8 mouse cellular contexts compared by ENCODE assay signal in the genomic region with DNA sequence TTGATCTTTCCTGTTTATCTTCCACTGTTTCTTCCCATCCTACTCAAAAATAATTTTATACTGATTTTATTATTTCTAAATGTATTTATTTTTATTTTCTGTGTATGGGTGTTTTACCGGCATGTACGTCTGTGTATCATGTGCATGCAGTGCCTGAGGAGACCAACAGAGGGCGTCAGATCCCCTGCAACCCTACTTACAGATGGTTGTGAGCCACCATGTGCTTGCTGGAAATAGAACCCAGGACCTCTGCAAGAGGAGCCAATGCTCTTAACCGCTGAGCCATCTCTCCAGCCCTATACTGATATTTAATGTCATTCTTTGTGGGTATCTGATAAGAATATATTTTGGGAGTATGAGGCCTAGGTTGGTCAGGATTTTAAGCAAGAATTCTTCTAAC.
DNase-seq lines count a peak whose midpoint lies in the region; ATAC-seq and TF ChIP-seq lines count a peak whose summit lies in the region.

No protein-coding gene starts in this region.

- no peaks in the 10 kb centered on the region for H3K36me3 ChIP-seq in E14TG2a.4 (ENCODE audit: insufficient read depth, low read length)

- DNase-seq in CD4-positive, CD25-positive, alpha-beta regulatory T cell, adult 2 months (ENCODE audit: low read depth, low spot score) = peak; percentile 72
- peak; percentile 44 for DNase-seq in kidney, postnatal 10 days
- no peak for DNase-seq in kidney, adult 18-20 months
- DNase-seq in induced T-regulatory cell, adult 2 months (ENCODE audit: low read depth) = peak; percentile 62

- no peaks in the 10 kb centered on the region for H3K27me3 ChIP-seq in E14TG2a.4 (ENCODE audit: insufficient read depth, low read length)

- no peak for ATAC-seq in CD4-positive, CD25-positive, alpha-beta regulatory T cell, adult 4 months
- no peak for ATAC-seq in megakaryocyte, adult 5-6 weeks (ENCODE audit: poor library complexity, severe bottlenecking)
- ATAC-seq in inflammation-experienced regulatory T-cells, adult 6 months = no peak

- peaks cover 69% of the 10 kb centered on the region for H3K4me1 ChIP-seq in E14TG2a.4 (replicated peaks; ENCODE audit: low read depth, low read length)

- no peak overlapping the region for H3K4me3 ChIP-seq in E14TG2a.4 (replicated peaks; ENCODE audit: low read length)

- H3K9me3 ChIP-seq in E14TG2a.4 (ENCODE audit: low read length) = no peaks in the 10 kb centered on the region

- TF ChIP-seq CTCF in E14TG2a.4 (conservative IDR thresholded peaks at IDR 0.05; ENCODE audit: low read length) = peak; percentile 89
